Mouse (Mus musculus) liver, embryonic 13.5 days (tissue): Measurements from ENCODE around the gene Spc24. TPM values are rescaled to one million over a fixed set of nuclear protein-coding genes. Genes with fewer than 3 reads are reported as not detected.
A peak's percentile ranks its signal among the peaks of the same experiment; 100 is the strongest.

ENCODE experiments used
- ATAC-seq: fragments of 200-750 bp; cut with Nextera tagmentation; 2 replicates; pipeline ENCODE4 v1.8.0; 2017; ENCODE audit warnings: low read depth, mild to moderate bottlenecking, moderate number of reproducible peaks, moderate library complexity
- DNase-seq: peaks from one replicate; pipeline ENCODE4 v3.0.0; 2022
- H3K27ac ChIP-seq: fragments of 300-500 bp; sonication (generic); 2 replicates; pipeline ENCODE4 v1.5.1; 2015; ENCODE audit warnings: moderate library complexity, mild to moderate bottlenecking, inconsistent platforms
- H3K27me3 ChIP-seq: fragments of 300-500 bp; sonication (generic); 2 replicates; pipeline ENCODE4 v1.6.1; 2015; ENCODE audit warnings: mild to moderate bottlenecking, inconsistent platforms
- H3K36me3 ChIP-seq: fragments of 300-500 bp; sonication (generic); 2 replicates; pipeline ENCODE4 v1.6.1; 2015; ENCODE audit warnings: mild to moderate bottlenecking, inconsistent platforms
- H3K4me1 ChIP-seq: fragments of 300-500 bp; sonication (generic); replicated peaks from 2 replicates; pipeline ENCODE4 v1.6.1; 2015; ENCODE audit warnings: inconsistent platforms
- H3K4me2 ChIP-seq: fragments of 300-500 bp; sonication (generic); 2 replicates; pipeline ENCODE4 v1.6.1; 2015; ENCODE audit warnings: inconsistent platforms, mild to moderate bottlenecking, moderate library complexity
- H3K4me3 ChIP-seq: fragments of 300-500 bp; sonication (generic); replicated peaks from 2 replicates; pipeline ENCODE4 v1.5.1; 2015; ENCODE audit warnings: mild to moderate bottlenecking, inconsistent platforms
- H3K9ac ChIP-seq: fragments of 300-500 bp; sonication (generic); 2 replicates; pipeline ENCODE4 v1.6.1; 2015; ENCODE audit warnings: mild to moderate bottlenecking, inconsistent platforms
- H3K9me3 ChIP-seq: fragments of 300-500 bp; sonication (generic); replicated peaks from 2 replicates; pipeline ENCODE4 v1.6.1; 2016; ENCODE audit warnings: inconsistent platforms
- WGBS: fragments of 180-500 bp; shearing (Covaris S2); methylation state at CpG from one replicate; pipeline ENCODE4 v1.1.7; 2015; ENCODE audit not compliant: insufficient replicate concordance; 5-methylcytosine and 5-hydroxymethylcytosine counted together
- polyA plus RNA-seq: library from polyadenylated mRNA; unstranded; fragments of >200 nt; fragmentation: Nextera tagmentation; extraction: Ambion mirVana; gene quantifications from 2 replicates; pipeline ENCODE4 v1.2.1, GENCODE M21; 2015

Gene Spc24
- polyA plus RNA-seq, 1 experiment from 2014 or later = 91.5 TPM

GRCm38 (mm10) chr9:21726218-21726975 is 33.7 kb downstream of the Spc24 start:
- Histone ChIP-seq H3K9me3 (no peaks in the 10 kb centered on the region), H3K9ac (peak overlapping the region; percentile 69), H3K4me2 (peak overlapping the region; percentile 96), H3K27ac (peak overlapping the region; percentile 95), H3K36me3 (peaks cover 45% of the 10 kb centered on the region), H3K4me1 (peaks cover 71% of the 10 kb centered on the region), H3K4me3 (peak overlapping the region; percentile 79), H3K27me3 (no peaks in the 10 kb centered on the region)
- 55% methylated on average over 14 of the region's 14 CpGs for WGBS
- ATAC-seq (no peak), DNase-seq (no peak)

- ATAC-seq (no peak), DNase-seq (peak; percentile 28)
- Histone ChIP-seq H3K9ac (peak overlapping the region; percentile 69), H3K36me3 (peaks cover 36% of the 10 kb centered on the region), H3K9me3 (no peaks in the 10 kb centered on the region), H3K27ac (peak overlapping the region; percentile 95), H3K4me2 (peak overlapping the region; percentile 96), H3K4me1 (peaks cover 73% of the 10 kb centered on the region), H3K4me3 (peak overlapping the region; percentile 79), H3K27me3 (no peaks in the 10 kb centered on the region)
- 26% methylated on average over 23 of the region's 23 CpGs for WGBS
Measured at GRCm38 (mm10) chr9:21725224-21726121, 34.6 kb downstream of the Spc24 start.

GRCm38 (mm10) chr9:21724147-21724536 is 36.0 kb downstream of the Spc24 start:
- H3K27me3 ChIP-seq = no peaks in the 10 kb centered on the region
- H3K36me3 ChIP-seq = peaks cover 23% of the 10 kb centered on the region
- no peaks in the 10 kb centered on the region for H3K9me3 ChIP-seq
- H3K4me2 ChIP-seq = peak overlapping the region; percentile 96
- DNase-seq (peak; percentile 92), ATAC-seq (peak; percentile 90)
- H3K27ac ChIP-seq = peak overlapping the region; percentile 95
- peaks cover 69% of the 10 kb centered on the region for H3K4me1 ChIP-seq
- WGBS = under 1% methylated on average over 18 of the region's 18 CpGs
- peak overlapping the region; percentile 79 for H3K4me3 ChIP-seq
- H3K9ac ChIP-seq = peak overlapping the region; percentile 86

- Histone ChIP-seq H3K4me1 (peaks cover 68% of the 10 kb centered on the region), H3K9ac (peak within 1 kb of the TSS; percentile 86), H3K9me3 (no peaks in the 10 kb centered on the region), H3K4me3 (peak within 1 kb of the TSS; percentile 79), H3K4me2 (peak within 1 kb of the TSS; percentile 96), H3K27ac (peak within 1 kb of the TSS; percentile 95), H3K36me3 (peaks cover 19% of the 10 kb centered on the region), H3K27me3 (no peaks in the 10 kb centered on the region)
- under 1% methylated on average over 47 of the region's 47 CpGs for WGBS
- peak; percentile 81 for ATAC-seq
- peak; percentile 88 for DNase-seq
Measured at GRCm38 (mm10) chr9:21723377-21724146, 36.5 kb downstream of the Spc24 start, which contains the start of gene Ldlr. Ldlr (plus strand) TSS chr9:21723483.

GRCm38 (mm10) chr9:21721036-21721435 is 39.1 kb downstream of the Spc24 start:
- 77% methylated on average over 2 of the region's 2 CpGs for WGBS

GRCm38 (mm10) chr9:21717015-21717414 is 43.1 kb downstream of the Spc24 start:
- Histone ChIP-seq H3K4me2 (no peak overlapping the region), H3K4me3 (no peak overlapping the region), H3K9ac (no peak overlapping the region), H3K4me1 (peaks cover 39% of the 10 kb centered on the region), H3K9me3 (no peaks in the 10 kb centered on the region), H3K36me3 (no peaks in the 10 kb centered on the region), H3K27ac (0 out of 2 replicates have a peak overlapping the region, but pooled peaks have one; percentile 2), H3K27me3 (no peaks in the 10 kb centered on the region)
- WGBS = 55% methylated on average over 2 of the region's 2 CpGs
- no peak for DNase-seq
- ATAC-seq = no peak

More at GRCm38 (mm10) chr9:21721036-21721435, 39.1 kb downstream of the Spc24 start:
- peaks cover 4% of the 10 kb centered on the region; the same call in 1 of the 2 replicates for H3K36me3 ChIP-seq
- peaks cover 57% of the 10 kb centered on the region for H3K4me1 ChIP-seq
- H3K9ac ChIP-seq = no peak overlapping the region
- no peaks in the 10 kb centered on the region for H3K9me3 ChIP-seq
- no peak overlapping the region for H3K4me2 ChIP-seq
- H3K4me3 ChIP-seq = no peak overlapping the region
- no peaks in the 10 kb centered on the region for H3K27me3 ChIP-seq
- DNase-seq = no peak
- no peak for ATAC-seq
- peak overlapping the region; percentile 95; the same call in 1 of the 2 replicates for H3K27ac ChIP-seq

- Histone ChIP-seq H3K4me1 (peaks cover 37% of the 10 kb centered on the region), H3K4me3 (no peak overlapping the region), H3K36me3 (no peaks in the 10 kb centered on the region), H3K27me3 (no peaks in the 10 kb centered on the region), H3K27ac (peak overlapping the region; percentile 68), H3K4me2 (0 out of 2 replicates have a peak overlapping the region, but pooled peaks have one; percentile 2), H3K9ac (peak overlapping the region; percentile 38; the same call in 1 of the 2 replicates), H3K9me3 (no peaks in the 10 kb centered on the region)
- peak; percentile 72 for DNase-seq
- 6% methylated on average over 4 of the region's 4 CpGs for whole genome bisulfite sequencing
- peak; percentile 98 for ATAC-seq
Measured at GRCm38 (mm10) chr9:21715298-21715697, 44.8 kb downstream of the Spc24 start.

- 73% methylated on average over 3 of the region's 3 CpGs for WGBS
Measured at GRCm38 (mm10) chr9:21709340-21709739, 50.8 kb downstream of the Spc24 start.

GRCm38 (mm10) chr9:21706586-21707265 is 53.4 kb downstream of the Spc24 start:
- WGBS = 83% methylated on average over 8 of the region's 8 CpGs
- peak; percentile 43; the same call in 1 of the 2 replicates for ATAC-seq
- no peak overlapping the region for H3K27ac ChIP-seq

More at GRCm38 (mm10) chr9:21709340-21709739, 50.8 kb downstream of the Spc24 start:
- H3K4me1 ChIP-seq = no peaks in the 10 kb centered on the region
- no peak for DNase-seq
- no peaks in the 10 kb centered on the region for H3K27me3 ChIP-seq
- H3K9me3 ChIP-seq = no peaks in the 10 kb centered on the region
- no peak for ATAC-seq
- no peak overlapping the region for H3K4me3 ChIP-seq
- no peak overlapping the region for H3K27ac ChIP-seq
- H3K4me2 ChIP-seq = no peak overlapping the region
- H3K36me3 ChIP-seq = peaks cover 35% of the 10 kb centered on the region
- no peak overlapping the region for H3K9ac ChIP-seq

GRCm38 (mm10) chr9:21706085-21706484 is 54.0 kb downstream of the Spc24 start:
- Histone ChIP-seq H3K4me2 (no peak overlapping the region), H3K9ac (no peak overlapping the region), H3K36me3 (peaks cover 67% of the 10 kb centered on the region), H3K4me1 (no peaks in the 10 kb centered on the region), H3K27ac (no peak overlapping the region), H3K4me3 (no peak overlapping the region), H3K27me3 (no peaks in the 10 kb centered on the region), H3K9me3 (no peaks in the 10 kb centered on the region)
- DNase-seq (no peak), ATAC-seq (no peak)
- 75% methylated on average over 4 of the region's 4 CpGs for WGBS

More at GRCm38 (mm10) chr9:21706586-21707265, 53.4 kb downstream of the Spc24 start:
- H3K4me2 ChIP-seq = no peak overlapping the region
- no peak overlapping the region for H3K9ac ChIP-seq
- no peaks in the 10 kb centered on the region for H3K9me3 ChIP-seq
- no peak overlapping the region for H3K4me3 ChIP-seq
- H3K36me3 ChIP-seq = peaks cover 61% of the 10 kb centered on the region
- no peak for DNase-seq
- no peaks in the 10 kb centered on the region for H3K27me3 ChIP-seq
- no peaks in the 10 kb centered on the region for H3K4me1 ChIP-seq
